Mouse (Mus musculus): ENCODE measurements around the gene Stard8.
"Not testable (repeated sequence)": the region's sequence is repeated elsewhere in the genome, so short reads cannot be mapped to it uniquely, and the experiment has no call there.

Gene Stard8

GRCm38 (mm10) chrX:99003046-99003445 lies at the start of gene Stard8:
Gene Stard8, plus strand, starts transcription at chrX:99003248.
- DNase-seq (ENCODE audit: low spot score), result no peak

DNA sequence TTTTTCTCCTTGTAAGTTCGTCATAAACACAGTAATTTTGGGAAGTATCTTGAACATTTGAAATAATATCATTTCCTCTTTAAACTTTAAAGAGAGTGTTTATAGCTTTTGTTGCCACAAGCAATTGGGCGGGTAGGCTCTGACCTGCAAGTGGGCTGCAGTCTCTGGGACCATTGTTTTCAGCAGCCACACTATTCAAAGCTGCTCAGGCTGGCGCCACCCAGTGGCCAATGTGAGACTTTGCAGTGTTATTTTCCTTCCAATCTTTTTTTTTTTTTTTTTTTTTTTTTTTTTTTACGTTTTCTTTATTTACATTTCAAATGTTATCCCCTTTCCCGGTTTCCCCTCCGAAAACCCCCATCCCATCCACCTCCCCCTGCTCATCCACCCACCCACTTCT lies 49.1 kb upstream of the Stard8 start:
- no peak for DNase-seq (ENCODE audit: low spot score)

DNA sequence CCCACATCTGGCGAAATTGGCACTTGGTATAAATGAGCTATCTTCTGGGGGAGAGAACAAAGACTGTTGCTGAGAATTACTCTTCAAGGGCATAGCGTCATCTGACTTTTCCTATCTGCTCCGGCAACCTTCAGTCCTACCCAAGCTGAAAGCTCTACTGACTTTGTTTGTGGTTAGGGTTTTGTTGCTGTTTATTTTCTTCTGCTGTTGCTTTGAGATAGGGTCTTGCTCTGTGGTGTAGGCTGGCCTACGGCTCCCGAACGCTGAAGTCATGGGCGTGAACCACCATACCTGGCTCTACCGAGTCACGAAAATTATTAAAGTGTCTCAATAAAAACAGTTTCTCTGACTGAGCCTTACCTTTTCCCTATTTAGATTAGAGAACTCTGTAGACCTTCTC lies 44.8 kb upstream of the Stard8 start:
- DNase-seq (ENCODE audit: low spot score), result no peak

- DNase-seq (ENCODE audit: low spot score), result no peak
Measured at GRCm38 (mm10) chrX:98959050-98959449, 44.0 kb upstream of the Stard8 start.

DNA sequence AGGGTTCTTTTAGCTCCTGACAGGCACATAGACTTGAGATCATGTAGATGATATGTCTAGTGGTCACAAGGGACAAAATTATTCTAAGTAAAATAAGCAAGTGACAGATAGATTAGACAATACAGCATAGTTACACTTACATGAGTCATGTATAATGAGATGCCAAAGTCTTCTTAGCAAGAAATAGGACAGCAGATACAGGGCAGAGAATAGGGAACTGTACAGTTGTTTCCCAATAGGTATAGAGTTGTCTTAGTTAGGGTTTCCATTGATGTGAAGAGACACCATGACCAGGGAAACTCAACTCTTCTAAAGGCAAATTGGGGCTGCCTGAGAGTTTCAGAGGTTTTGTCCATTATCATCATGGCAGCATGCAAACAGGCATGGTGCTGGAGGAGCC lies 39.3 kb upstream of the Stard8 start:
- DNase-seq (ENCODE audit: low spot score), result no peak

DNA sequence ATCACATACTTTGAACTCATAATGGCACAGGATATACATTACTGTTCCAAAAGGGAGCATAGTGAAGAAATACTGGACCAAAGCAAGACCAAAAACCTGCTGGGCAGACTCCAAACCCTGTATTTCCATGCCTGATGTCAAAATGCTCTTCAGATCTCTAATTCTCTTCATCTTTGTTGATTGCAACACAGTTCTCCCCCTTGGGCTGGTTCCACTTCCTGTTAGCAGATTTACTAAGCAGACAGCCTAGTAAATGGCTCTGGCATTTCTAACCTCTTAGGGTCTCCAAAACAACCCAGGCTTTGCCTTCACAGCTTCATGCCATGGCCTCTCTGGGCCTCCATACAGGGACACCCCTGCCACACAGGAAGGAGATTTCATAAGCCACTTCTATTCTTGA lies 38.5 kb upstream of the Stard8 start:
- DNase-seq (ENCODE audit: low spot score), result no peak

DNA sequence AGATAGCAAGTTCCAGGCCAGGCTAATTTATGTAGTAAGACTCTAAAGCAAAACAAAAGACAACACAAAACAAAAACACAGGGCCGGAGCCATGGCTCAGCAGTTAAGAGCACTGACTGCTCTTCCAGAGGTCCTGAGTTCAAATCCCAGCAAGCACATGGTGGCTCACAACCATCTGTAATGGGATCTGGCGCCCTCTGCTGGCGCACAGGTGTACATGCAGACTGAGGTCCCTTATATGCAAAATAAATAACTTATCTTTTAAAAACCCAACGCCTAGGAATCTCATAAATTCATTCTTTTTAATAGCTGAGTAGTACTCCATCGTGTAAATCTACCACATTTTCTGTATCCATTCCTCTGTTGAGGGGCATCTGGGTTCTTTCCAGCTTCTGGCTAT lies 16.4 kb upstream of the Stard8 start:
- DNase-seq (ENCODE audit: low spot score), result not testable (repeated sequence)

DNA sequence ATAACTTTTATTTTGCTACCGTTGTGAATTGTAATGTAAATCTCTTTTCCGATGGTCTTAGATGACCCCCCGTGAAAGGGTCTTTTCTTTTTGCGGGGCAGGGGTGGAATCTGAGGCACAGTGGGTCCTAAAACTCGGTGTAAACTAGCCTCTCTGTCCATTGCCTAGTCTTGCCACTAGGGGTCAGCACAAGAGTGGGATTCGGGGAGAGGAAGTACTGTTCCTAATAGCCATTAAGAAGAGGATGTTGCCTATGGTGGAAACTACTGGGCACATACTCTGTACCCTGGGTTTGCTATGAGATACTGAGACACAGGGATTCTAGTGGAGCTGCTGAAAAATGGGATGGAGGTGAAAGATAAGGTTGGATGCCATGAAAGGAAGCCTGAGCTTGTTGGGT lies 13.5 kb upstream of the Stard8 start:
- DNase-seq (ENCODE audit: low spot score), result peak; percentile 49

DNA sequence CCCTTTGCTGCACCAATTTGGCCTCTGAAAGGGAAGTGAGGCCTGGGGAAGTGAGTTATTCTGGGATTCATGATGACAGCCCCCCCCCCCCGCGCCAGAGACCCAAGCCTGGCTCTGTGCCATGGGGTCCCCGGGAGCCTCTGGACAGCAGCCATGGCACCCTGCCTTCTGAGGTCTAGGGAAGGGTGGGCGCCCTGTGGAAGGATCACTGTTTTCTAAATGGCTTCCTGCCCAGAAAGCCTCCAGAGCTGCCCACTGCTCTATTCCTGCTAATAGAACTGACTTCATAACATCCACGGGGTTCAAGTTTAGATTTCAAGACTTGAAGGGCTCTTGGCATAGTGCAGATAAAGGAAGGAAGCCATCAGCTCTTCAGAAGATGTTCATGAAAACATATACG lies 983 bp upstream of the Stard8 start:
- no peak for DNase-seq (ENCODE audit: low spot score)

- no peak for DNase-seq (ENCODE audit: low spot score)
Measured at GRCm38 (mm10) chrX:99010581-99010980, 7.5 kb downstream of the Stard8 start.

DNA sequence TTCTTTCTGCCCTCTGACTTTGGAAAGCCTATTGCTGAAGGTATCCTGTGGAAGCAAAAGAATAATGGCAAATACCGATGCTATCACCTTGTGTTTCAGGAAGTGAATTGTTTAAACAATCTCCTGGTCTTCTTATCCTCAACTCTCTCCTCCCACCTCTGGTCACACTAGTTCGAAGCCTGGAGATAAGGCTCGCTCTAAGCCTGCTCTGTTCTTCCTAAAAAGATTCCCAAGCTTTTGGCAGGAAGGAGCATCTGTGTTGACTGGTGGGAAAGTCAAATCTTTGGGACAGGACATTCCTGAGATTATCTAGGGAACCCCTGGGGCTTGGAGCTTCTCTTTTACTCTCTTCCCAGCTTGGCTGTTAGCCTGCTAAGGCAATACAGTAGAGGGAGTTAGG lies 8.2 kb downstream of the Stard8 start:
- DNase-seq (ENCODE audit: low spot score), result no peak

- no peak for DNase-seq (ENCODE audit: low spot score)
Measured at GRCm38 (mm10) chrX:99012486-99012885, 9.4 kb downstream of the Stard8 start.

DNA sequence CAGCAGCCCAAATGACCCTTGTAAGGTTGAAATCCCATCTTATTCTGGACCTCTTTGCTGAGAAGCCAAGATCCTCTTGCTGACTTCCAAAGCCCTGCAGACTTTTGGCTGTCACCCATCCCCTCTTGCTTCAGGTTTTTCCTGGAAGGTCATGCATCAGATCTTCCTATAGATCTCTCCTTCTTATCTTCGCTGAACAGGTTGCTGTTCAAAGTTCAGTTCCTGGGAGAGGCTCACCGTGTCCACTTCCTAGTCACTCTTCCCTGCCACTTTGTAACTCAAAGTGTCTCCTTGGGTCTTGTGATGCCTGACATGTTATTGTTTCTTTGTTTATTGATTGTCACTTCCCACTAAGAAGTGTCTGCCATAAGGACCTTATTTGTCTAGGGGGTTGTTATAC lies 12.7 kb downstream of the Stard8 start:
- DNase-seq (ENCODE audit: low spot score), result no peak

DNA sequence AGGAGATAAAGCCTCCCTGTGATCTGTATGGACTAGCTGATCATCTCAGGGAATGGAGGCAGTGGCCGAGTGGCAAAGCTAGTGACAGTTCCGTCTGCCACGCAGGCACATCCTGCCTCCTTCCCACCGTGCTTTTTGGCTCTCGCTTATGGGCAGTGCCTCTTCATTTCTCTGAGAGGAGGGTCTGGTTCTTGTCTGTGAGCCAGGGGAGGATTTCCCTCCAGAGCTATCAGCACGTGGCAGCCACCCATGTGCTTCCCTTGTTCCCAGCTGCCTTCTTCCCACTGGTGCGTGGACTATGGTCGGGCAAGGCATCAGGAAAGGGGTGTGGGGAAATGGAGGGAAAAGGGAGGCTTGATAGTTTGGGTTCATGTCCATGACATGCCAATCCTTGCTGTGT lies 13.9 kb downstream of the Stard8 start:
- DNase-seq (ENCODE audit: low spot score), result no peak

GRCm38 (mm10) chrX:99017874-99018273 lies 14.8 kb downstream of the Stard8 start:
- DNase-seq (ENCODE audit: low spot score), result no peak

- DNase-seq (ENCODE audit: low spot score), result no peak
Measured at GRCm38 (mm10) chrX:99019303-99019702, 16.3 kb downstream of the Stard8 start.

- no peak for DNase-seq (ENCODE audit: low spot score)
Measured at GRCm38 (mm10) chrX:99020215-99020614, 17.2 kb downstream of the Stard8 start.

GRCm38 (mm10) chrX:99021593-99021992 lies 18.5 kb downstream of the Stard8 start:
- no peak for DNase-seq (ENCODE audit: low spot score)

DNA sequence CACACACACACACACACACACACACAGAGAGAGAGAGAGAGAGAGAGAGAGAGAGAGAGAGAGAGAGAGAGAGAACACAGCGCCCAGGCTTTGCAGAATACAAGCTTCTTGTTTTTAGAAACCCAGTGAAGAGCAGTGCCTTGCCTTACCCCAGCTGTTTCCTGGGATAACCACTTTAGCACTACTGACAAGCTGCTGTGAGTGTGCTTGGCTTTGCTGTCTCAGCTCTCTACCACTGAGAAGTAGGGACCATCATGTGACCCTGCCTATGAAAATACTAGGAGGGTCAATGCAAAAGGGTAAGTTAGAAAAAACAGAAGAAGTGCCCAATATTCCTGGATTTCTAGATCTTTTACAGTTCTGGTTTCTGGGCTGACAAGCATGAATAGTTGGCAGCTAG lies 20.9 kb downstream of the Stard8 start:
- DNase-seq (ENCODE audit: low spot score), result no peak

DNA sequence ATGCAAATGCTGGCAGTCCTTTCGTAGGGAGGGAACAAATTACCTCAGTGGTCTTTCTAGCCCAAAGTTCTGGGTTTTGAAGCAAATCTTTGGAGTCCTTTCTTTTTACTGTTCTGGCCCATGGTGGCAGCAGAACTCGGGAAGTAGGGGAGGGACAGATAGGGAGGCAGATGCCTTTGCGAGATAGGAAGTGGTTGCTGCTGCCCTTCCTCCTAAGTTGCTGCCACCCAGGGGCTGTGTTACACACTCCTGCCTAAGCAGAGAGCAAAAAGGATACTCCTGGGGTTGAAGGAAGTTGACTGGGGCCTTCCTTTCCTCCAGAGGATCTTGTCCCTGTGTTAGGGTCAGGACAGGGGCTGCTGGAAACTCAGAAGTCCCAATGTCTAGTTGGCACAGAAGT lies 32.4 kb downstream of the Stard8 start:
- no peak for DNase-seq (ENCODE audit: low spot score)

DNA sequence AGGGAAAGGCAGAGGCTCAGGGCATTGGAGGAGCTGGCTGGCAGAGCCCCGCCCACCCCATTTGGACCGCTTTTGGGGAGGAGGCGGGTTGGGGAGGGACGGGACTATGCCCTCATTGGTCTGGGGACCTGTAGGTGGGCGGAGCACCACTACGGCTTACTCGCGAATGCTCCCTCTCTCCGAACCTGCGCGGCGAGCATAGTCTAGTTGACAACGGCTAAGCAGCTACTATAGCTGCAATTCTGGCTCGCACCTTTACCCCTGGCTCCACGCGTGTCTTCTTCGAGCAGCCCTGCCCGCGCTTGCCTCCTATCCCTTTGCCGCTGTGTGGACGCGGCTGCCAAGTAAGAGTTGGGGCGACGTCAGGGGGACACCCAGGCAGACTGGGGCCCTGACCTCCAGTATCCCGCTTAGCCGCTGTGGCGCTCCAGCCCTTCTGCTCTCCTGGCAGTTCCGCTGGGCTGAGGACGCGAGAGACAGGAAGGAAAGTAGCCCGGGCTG lies 39.5 kb downstream of the Stard8 start:
- DNase-seq (ENCODE audit: low spot score), result peak; percentile 54

GRCm38 (mm10) chrX:99043275-99043674 lies 40.2 kb downstream of the Stard8 start:
- DNase-seq (ENCODE audit: low spot score), result no peak

DNA sequence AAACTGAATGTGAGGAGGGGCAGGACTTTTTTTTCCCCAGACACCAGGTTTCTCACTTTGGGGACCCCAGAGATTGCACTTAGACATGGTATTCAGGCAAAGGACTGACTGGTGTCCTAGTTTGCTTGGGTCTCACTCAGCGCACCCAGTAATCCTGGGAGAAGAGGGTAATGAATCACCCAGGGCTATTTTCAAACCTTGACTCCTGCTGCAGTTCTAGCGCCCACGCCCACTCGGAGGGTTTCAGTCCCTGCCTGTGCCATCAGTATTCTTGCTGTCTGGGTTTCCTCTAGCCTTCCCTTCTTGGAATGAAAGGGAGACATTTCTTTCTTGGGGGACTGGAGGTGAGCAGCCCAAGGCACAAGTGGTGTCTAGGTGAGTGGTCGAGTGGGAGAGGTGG lies 40.7 kb downstream of the Stard8 start:
- no peak for DNase-seq (ENCODE audit: low spot score)

DNA sequence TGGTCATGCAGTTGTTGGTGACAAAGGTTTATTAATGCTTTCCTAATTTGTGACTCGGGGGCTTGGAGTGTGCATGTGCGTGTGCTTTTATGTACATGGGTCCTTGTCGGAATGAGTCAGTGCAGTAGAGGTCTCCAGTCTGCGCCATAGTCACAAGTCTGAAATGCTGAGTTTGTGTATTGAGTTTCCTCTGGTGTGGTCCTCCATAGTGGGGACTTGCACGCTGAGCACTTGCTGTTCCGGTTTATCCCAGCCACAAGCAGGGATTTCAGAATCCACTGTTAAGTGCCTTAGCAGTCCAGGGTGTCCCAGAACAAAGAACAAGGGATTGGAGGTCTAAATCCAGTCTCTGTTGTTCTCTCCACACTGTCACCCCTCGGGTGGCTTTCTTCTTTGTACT lies 42.3 kb downstream of the Stard8 start:
- no peak for DNase-seq (ENCODE audit: low spot score)

Data from ovary, postnatal 14 days (tissue).